Mouse (Mus musculus): ENCODE results near the gene Pcsk5.
A peak's percentile ranks its signal among the peaks of the same experiment; 100 is the strongest.

Gene Pcsk5

DNA sequence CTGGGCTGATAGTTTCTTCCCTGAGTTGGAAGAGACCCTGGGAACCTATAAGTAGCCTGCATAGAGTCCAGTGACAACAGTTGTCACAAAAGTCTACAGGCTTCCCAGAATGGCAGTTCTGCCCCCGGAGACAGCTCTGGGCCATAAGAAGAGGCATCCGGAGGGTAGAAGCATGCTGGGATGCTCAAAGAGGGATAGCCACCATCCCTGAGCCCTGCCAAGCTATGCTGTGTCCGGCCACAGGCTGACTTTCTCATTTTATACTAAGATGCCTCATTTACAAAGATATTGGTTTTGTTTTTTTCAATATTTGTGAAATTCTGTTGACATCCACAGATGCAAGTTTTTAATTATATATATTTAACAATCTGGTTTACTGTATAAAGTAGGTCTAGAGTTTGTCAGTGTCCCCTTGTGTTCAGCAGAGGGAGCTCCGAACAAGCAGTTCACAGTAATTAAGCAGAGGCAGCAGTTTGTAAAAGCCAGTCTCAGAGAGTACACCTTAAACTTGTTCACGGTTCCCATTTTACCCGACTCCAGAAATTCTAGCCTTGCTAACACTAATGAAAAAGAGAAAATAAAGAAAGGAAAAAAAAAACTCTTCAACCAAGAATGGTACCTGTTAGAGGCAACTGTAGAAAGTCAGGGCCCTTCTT lies 369.7 kb downstream of the Pcsk5 start:
- peak in 1 of 2 experiments; percentile 9 for DNase-seq

GRCm38 (mm10) chr19:17452001-17452400 lies 385.4 kb downstream of the Pcsk5 start:
- no peak for DNase-seq

GRCm38 (mm10) chr19:17443581-17443980 lies 393.9 kb downstream of the Pcsk5 start:
- DNase-seq = no peak

- peak in 1 of 2 experiments; percentile 16 for DNase-seq
These were observed 397.8 kb downstream of the Pcsk5 start for GRCm38 (mm10) chr19:17439476-17440189.

- no peak for DNase-seq
These were observed 400.8 kb downstream of the Pcsk5 start for GRCm38 (mm10) chr19:17436651-17437050.

DNA sequence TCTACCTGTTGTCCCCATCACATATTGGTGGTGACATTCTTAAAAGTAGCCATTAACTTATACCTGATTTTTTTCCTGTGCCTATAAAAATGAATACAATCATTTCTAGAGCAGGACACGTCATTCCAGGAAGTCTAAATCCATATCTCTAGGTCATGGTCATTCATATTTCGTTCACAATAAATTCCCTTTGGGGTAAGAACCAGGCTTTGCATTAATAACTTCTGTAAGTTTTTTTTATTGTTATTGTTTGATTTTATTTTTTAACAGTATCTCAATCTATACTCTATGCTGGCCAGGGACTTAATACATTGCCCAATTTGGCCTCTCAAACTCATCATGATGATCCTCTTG lies 408.9 kb downstream of the Pcsk5 start:
- DNase-seq = no peak

- no peak for DNase-seq
These were observed 409.4 kb downstream of the Pcsk5 start for GRCm38 (mm10) chr19:17427824-17428560.

DNA sequence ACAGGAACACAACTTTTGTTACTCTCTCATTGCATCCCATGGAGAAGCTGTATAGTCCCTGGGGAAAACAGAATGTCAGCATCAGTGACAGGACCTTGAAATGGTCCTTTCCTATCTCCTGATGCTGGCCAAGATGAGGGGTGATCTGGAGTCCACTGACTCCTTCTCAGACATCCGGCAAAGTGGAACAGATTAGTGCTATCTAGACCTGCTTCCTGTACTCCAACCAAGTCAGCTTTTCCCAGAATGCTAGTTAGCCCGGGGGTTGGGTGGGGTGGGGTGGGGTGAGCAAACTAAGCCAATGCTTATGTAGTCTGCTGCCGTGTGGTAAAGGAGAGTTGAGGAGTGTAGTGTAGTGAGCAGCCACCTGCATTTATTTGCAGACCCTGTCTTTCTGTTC lies 414.1 kb downstream of the Pcsk5 start:
- no peak for DNase-seq

- DNase-seq = no peak
These were observed 419.6 kb downstream of the Pcsk5 start for GRCm38 (mm10) chr19:17417855-17418254.

- no peak for DNase-seq
These were observed 424.4 kb downstream of the Pcsk5 start for GRCm38 (mm10) chr19:17412915-17413459.

DNA sequence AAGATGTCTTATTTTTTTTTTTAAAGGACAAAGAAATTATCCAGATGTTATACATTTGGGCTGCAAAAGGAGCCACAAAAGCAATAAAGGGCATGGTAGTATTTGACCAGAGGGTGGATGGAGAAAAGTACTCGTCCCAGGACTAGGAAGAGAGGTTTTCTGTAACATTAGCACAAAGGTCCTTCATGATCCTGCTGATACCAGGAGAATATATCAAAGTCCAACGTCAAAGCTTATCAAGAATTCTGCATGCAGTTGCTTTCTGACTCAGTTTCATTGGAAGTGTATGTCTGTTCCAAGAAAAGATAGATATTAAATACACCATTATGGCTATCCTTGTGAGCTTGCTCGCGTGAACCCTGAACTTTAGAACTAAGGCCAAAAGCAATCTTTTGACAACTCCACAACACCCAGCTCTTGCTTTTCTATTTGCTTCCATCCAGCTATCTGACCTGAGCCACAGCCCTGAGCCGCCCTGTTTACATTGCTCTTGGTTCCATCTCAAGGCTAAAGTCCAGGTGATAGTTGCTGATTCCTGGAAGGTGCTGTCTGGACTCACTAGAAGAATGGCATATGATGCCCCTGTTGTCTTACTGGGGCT lies 426.9 kb downstream of the Pcsk5 start:
- DNase-seq = no peak

DNA sequence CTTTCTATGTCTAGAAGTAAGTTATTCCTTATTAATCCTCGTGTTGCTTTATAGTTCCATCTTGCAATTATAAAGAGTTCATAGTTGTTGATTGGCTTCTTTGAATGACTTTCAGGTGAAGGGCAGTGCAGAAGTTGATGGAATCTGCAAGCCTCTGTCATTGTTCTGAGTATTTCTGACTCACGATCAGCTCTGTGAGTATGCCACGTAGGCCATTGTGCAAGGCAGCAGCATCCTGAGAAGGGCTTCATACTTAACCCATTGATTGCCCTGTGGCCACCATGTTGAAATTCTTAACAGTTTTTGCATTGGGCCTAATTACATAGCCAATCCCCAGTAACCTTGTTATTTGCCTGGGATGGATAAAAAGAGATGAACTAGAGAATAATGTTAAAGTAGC lies 428.1 kb downstream of the Pcsk5 start:
- DNase-seq = no peak

GRCm38 (mm10) chr19:17408591-17408990 lies 428.8 kb downstream of the Pcsk5 start:
- no peak for DNase-seq

GRCm38 (mm10) chr19:17406823-17407222 lies 430.6 kb downstream of the Pcsk5 start:
- DNase-seq = no peak

GRCm38 (mm10) chr19:17403175-17403574 lies 434.3 kb downstream of the Pcsk5 start:
- no peak for DNase-seq

DNA sequence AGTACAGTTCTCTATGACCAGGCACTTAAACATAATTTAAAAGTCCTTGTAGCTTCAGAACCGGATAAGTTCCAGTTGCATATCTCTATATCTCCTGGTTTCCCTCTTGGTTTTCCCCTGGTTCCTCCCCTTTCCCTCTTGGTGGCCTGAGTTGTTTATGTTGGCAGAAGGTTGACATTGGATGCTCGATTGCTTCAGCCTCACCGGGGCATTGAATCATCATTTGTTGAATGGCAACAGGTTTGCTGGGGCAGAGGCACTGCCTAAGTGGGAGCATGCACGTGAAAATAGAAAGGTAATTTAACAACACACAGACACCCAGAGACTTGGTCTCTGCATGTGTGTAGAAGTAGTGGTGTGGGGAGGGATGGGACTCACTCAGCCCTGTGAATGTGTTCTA lies 436.9 kb downstream of the Pcsk5 start:
- DNase-seq = no peak

DNA sequence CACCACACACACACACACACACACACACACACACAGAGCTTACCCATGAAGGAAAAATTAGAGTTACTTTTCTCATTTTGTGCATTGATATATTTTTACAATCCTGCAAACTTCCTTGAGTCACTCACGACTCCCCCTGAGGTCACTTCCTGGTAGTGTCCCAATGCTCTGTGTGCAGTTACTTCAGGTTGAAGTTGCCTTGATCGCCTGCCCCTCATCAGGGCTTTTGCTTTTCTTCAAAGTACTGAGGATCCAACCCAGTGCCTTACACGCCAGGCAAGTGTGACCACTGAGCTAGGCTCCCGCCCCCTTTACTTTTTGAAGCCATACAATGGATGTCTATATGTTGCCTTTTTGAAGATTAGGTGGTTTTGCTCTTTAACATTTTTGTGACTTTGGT lies 437.5 kb downstream of the Pcsk5 start:
- DNase-seq = no peak

- no peak for DNase-seq
These were observed 439.5 kb downstream of the Pcsk5 start for GRCm38 (mm10) chr19:17397922-17398321.

- DNase-seq = no peak
These were observed 440.6 kb downstream of the Pcsk5 start for GRCm38 (mm10) chr19:17396802-17397201.

- DNase-seq = peak; percentile 91 to 95
These were observed 443.4 kb downstream of the Pcsk5 start, which contains the start of gene Rfk for GRCm38 (mm10) chr19:17393841-17394591. Gene Rfk (plus strand): TSS chr19:17394043.

DNA sequence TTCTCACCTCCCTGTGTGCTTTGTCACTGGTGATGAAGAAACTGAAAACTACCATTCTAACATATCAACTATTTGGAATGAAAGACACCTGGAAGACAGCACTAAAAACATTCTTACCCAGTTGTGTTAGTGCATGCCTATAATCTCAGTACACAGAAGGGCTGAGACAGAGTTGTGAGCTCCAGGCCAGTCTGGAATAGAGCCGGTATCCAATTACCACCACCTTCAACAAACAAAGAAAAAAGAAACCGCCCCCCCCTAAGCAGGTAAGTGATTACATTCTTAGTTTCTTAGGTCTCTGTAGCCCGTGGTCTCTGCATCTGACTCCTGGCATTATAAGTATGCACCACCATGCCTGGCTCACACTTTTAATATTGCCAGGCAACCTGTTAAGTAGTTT lies 444.6 kb downstream of the Pcsk5 start:
- no peak for DNase-seq

DNA sequence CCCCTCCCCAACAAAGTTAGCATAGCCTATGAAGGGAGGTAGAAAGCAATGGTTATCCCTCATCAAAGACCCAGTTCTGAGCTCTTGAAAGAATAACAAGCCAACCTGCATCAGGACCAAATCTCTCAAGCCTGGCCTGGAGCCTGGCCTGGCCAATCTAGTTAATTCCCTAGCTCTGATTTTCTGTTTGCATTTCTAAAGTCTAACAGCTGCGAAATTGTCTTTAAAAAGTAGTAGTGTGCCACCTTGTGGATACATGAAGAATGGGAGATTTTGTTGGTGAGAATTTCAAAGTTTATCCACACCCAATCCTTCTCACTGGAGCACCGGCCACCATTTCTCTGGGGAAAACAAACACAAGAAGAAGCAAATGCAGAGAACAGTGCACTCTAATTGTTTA lies 449.0 kb downstream of the Pcsk5 start:
- DNase-seq = peak; percentile 20 to 44

Data from cerebellum, postnatal 36 days (tissue).